Mouse (Mus musculus): ENCODE results near the gene Dxo. TPM values are rescaled to one million over a fixed set of nuclear protein-coding genes. Genes with fewer than 3 reads are reported as not detected.

The Dxo gene
- polyA plus RNA-seq, 1 experiment from 2014 or later: 73.0 TPM

DNA sequence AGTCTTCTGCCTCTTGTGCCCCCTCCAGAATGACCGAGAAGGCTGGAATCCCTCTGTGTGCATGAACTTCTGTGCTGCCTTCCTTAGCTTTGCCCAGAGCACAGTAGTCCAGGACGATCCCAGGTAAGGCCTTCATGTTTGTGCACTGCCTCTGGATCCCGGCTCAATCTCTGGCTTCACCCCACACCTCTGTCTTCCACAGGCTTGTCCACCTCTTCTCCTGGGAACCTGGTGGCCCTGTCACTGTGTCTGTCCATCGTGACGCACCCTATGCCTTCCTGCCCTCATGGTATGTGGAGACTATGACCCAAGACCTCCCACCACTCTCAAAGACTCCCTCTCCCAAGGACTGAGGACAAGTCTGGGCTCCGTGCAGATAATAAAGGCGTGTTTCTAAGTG is 2.0 kb downstream of the Dxo start:
- no peaks in the 10 kb centered on the region for H3K9me3 ChIP-seq (replicated peaks)
- no peak overlapping the region for H3K9ac ChIP-seq
- no peaks in the 10 kb centered on the region for H3K27me3 ChIP-seq
- H3K4me2 ChIP-seq: 0 out of 2 replicates have a peak overlapping the region, but pooled peaks have one; percentile 9
- peaks cover 55% of the 10 kb centered on the region for H3K36me3 ChIP-seq
- peak overlapping the region; percentile 12; the same call in 1 of the 2 replicates for H3K4me3 ChIP-seq (replicated peaks)
- H3K4me1 ChIP-seq: peaks cover 25% of the 10 kb centered on the region
- no peak for ATAC-seq (replicated peaks; ENCODE audit: low FRiP score)
- H3K27ac ChIP-seq: no peak overlapping the region
- 88% methylated on average over 7 of the region's 7 CpGs for WGBS

DNA sequence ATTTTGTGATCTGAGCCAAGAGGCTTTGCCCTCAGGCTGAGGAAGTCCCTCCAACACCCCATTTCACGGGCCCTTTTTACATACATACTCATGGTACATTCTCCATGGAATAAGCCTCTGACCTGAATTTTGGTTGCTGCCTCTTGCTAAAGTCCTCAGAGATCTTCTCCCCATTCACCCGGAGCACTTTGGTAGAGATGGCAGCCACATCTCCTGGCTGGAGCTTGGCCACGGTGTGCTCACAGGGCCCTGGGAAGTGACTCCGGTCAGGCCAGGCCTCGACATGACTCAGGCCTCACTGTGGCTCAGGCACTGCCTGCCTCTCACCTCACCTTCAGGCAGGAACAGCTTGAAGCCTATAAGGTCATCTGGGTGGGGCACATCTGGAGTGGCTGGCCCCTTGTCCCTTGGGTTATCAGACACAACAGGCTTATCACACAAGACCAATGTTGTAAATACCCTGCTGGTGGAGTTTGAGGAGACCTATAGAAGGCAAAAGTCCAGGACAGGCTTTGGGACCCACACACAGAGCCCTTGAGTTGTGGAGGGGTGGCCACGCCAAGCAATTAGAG is 4.0 kb downstream of the Dxo start:
- H3K4me2 ChIP-seq: no peak overlapping the region
- 86% methylated on average over 6 of the region's 6 CpGs for WGBS
- H3K36me3 ChIP-seq: peaks cover 74% of the 10 kb centered on the region
- H3K9me3 ChIP-seq (replicated peaks): no peaks in the 10 kb centered on the region
- H3K27ac ChIP-seq: no peak overlapping the region
- H3K4me3 ChIP-seq (replicated peaks): no peak overlapping the region
- no peak overlapping the region for H3K9ac ChIP-seq
- peaks cover 22% of the 10 kb centered on the region for H3K4me1 ChIP-seq
- no peak for ATAC-seq (replicated peaks; ENCODE audit: low FRiP score)
- H3K27me3 ChIP-seq: no peaks in the 10 kb centered on the region

DNA sequence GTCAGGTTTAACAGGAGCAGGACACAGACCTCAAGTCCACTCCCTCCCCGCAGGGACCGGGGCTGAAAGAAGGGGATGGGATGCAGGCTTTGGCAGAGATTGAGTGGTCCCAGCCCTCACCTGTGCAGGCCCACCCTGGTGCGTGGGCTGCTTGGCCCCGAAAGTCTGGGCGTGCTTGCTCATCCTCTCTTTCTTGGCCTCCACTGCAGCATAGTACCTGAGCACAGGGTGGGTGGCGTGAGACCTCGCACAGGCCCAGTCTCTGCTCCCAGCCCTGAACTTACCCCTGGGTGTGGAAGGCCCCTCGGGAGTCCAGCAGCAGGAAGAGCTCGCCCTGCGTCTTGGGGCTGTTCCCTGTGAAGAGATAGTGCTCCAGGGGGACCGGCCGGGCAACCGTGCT is 8.1 kb downstream of the Dxo start:
- no peak overlapping the region for H3K27ac ChIP-seq
- H3K36me3 ChIP-seq: peaks cover 84% of the 10 kb centered on the region
- no peak overlapping the region for H3K4me3 ChIP-seq (replicated peaks)
- peaks cover 8% of the 10 kb centered on the region for H3K4me1 ChIP-seq
- no peak overlapping the region for H3K9ac ChIP-seq
- 91% methylated on average over 13 of the region's 13 CpGs for WGBS
- no peaks in the 10 kb centered on the region for H3K9me3 ChIP-seq (replicated peaks)
- H3K27me3 ChIP-seq: no peaks in the 10 kb centered on the region
- H3K4me2 ChIP-seq: no peak overlapping the region
- no peak for ATAC-seq (replicated peaks; ENCODE audit: low FRiP score)

DNA sequence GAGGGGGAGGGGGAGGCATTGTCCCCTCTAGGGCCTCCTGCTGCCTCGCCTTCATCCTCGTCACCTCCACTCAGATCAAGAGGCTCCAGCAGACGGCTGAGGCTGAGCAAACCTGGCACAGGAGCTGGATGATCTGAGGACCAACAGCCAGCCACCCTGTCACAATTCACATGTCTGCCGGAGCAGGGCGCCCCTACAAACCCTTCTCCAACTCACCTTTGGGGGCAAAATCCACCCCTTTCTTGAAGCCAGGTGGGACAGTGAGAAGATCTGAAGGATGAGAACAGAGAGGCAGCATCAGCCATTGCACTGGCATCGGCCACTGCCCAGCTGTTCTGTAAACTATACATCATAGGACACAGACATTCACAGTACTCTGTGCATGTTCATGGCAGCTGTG is 10.4 kb downstream of the Dxo start:
- Histone ChIP-seq H3K27ac (no peak overlapping the region), H3K4me2 (no peak overlapping the region), H3K36me3 (peaks cover 68% of the 10 kb centered on the region), H3K4me1 (peaks cover 25% of the 10 kb centered on the region), H3K9me3 (replicated peaks) (no peaks in the 10 kb centered on the region), H3K27me3 (no peaks in the 10 kb centered on the region), H3K4me3 (replicated peaks) (no peak overlapping the region), H3K9ac (no peak overlapping the region)
- 89% methylated on average over 6 of the region's 6 CpGs for WGBS
- no peak for ATAC-seq (replicated peaks; ENCODE audit: low FRiP score)

DNA sequence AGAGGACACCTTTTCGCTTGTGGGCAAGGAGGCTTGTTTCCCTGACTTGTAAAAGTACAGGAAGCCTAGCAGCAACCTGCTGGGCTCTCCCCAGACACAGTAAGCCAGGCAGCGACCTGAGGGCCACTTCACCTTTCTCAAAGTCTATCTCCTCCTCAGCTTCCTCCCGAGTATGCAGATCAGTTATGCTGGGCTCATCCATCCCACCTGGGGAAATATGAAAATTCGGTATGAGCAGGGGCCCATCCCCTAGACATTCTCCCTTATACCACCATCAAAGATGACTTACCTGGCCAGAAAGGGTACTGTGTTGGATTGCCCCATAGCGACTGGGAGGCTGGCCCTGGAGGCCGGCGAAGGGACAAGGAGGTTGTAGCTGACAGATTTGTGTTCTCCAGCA is 10.8 kb downstream of the Dxo start:
- H3K4me1 ChIP-seq: peaks cover 25% of the 10 kb centered on the region
- no peaks in the 10 kb centered on the region for H3K27me3 ChIP-seq
- H3K4me2 ChIP-seq: no peak overlapping the region
- H3K27ac ChIP-seq: no peak overlapping the region
- no peak overlapping the region for H3K9ac ChIP-seq
- no peaks in the 10 kb centered on the region for H3K9me3 ChIP-seq (replicated peaks)
- peaks cover 68% of the 10 kb centered on the region for H3K36me3 ChIP-seq
- no peak overlapping the region for H3K4me3 ChIP-seq (replicated peaks)
- 91% methylated on average over 7 of the region's 7 CpGs for WGBS
- ATAC-seq (replicated peaks; ENCODE audit: low FRiP score): no peak

DNA sequence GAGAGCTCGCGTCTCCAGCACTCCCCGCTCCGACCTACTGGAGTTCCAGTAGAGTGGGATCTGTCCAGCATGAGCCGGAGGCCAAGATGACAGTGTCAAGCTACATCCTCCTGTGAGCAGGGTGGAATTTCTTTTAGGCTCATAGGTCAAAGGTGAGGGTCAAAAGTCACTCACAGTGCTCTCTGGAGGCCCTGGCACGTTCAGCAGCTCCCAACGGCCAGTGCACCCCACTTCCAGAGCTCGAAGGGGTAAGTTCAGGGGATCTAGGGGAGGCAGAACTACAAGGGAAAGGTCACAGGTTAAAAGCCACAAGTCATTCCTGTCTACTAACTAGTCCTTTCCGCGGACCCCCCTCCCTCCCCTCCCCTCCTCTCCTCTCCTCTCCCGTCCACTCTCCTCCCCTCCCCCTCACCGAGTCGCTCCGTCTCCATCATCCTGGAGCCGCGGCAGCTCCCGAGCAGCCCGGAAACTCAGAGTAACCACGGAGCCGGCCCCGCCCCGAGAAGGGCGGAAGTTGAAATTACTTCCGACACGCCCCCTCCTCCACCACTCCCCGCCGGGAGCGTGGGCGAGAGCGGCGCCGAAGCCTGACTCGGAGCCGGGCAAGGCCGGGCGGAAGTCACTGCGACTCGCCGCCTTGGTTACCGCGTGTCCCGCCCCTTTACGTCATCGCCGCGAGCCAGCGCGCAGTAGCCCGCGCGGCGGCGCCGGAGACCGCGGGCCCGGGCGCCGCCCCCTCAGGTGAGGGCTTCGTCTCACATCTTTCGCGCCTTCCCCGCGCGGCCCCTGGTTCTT is 13.1 kb downstream of the Dxo start, which contains the start of the genes Skiv2l and Nelfe:
Gene Skiv2l, minus strand, starts transcription at position 489 of the 795 bp plus-strand sequence.
Gene Nelfe, plus strand, starts transcription at position 670 of the 795 bp plus-strand sequence.
- WGBS: under 1% methylated on average over 65 of the region's 65 CpGs
- Histone ChIP-seq H3K4me2 (peak within 1 kb of the TSS; percentile 87), H3K36me3 (peaks cover 68% of the 10 kb centered on the region), H3K4me1 (peaks cover 25% of the 10 kb centered on the region), H3K4me3 (replicated peaks) (peak within 1 kb of the TSS; percentile 96), H3K27me3 (no peaks in the 10 kb centered on the region), H3K27ac (peak within 1 kb of the TSS; percentile 69), H3K9ac (peak within 1 kb of the TSS; percentile 95), H3K9me3 (replicated peaks) (no peaks in the 10 kb centered on the region)
- peak; percentile 96 for ATAC-seq (replicated peaks; ENCODE audit: low FRiP score)

DNA sequence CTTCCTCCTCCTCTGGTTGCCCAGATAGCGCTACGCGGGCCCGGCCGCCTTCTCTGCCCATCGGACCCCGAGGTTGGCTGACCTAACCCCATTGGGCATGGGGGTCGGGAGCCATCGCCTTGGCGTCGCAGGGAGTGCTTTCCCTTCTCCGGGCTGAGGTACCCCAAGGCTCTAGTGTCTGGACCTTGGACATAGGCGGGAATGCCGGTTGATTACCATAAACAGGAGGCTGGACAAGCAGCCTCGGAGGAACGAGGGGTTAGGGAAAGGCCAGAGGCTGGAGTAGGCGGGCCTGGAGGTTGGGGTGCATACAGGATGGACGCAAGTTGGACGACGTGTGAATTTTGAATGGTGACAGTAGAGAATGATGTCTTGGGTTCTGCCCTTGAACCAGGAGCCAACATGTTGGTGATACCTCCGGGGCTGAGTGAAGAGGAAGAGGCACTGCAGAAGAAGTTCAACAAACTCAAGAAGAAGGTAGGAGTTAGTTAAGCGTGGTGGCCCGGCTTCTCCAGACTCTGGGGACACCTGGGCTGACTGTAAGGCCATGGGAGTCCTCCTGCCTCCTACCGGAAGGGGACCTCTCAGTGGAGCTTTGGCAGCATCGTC is 13.8 kb downstream of the Dxo start:
- H3K4me2 ChIP-seq: peak overlapping the region; percentile 87
- peak; percentile 59 for ATAC-seq (replicated peaks; ENCODE audit: low FRiP score)
- no peaks in the 10 kb centered on the region for H3K27me3 ChIP-seq
- peaks cover 25% of the 10 kb centered on the region for H3K4me1 ChIP-seq
- H3K36me3 ChIP-seq: peaks cover 67% of the 10 kb centered on the region
- H3K9me3 ChIP-seq (replicated peaks): no peaks in the 10 kb centered on the region
- WGBS: 1% methylated on average over 25 of the region's 25 CpGs
- peak overlapping the region; percentile 95 for H3K9ac ChIP-seq
- peak overlapping the region; percentile 69 for H3K27ac ChIP-seq
- peak overlapping the region; percentile 96 for H3K4me3 ChIP-seq (replicated peaks)

DNA sequence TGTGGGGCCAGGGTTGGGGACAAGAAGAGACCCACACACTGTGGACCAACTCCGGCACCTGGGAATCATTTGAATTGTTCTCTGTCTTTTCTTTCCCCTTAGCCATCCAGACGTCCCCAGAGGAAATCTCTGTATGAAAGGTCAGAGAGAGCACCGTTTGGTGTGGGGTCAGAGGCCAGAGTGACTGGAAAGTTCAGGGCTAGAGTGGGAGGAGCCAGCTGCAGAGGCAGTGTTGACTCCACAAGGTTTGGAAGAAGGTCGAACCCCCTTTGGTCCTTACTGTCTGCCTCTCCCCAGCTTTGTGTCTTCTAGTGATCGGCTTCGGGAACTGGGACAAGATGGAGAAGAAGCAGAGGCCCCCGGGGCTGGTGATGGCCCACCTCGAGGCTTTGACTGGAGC is 16.7 kb downstream of the Dxo start:
- Histone ChIP-seq H3K36me3 (peaks cover 56% of the 10 kb centered on the region), H3K4me2 (no peak overlapping the region), H3K27me3 (no peaks in the 10 kb centered on the region), H3K9me3 (replicated peaks) (no peaks in the 10 kb centered on the region), H3K4me1 (peaks cover 25% of the 10 kb centered on the region), H3K4me3 (replicated peaks) (no peak overlapping the region), H3K9ac (no peak overlapping the region), H3K27ac (no peak overlapping the region)
- no peak for ATAC-seq (replicated peaks; ENCODE audit: low FRiP score)
- WGBS: 73% methylated on average over 8 of the region's 8 CpGs

DNA sequence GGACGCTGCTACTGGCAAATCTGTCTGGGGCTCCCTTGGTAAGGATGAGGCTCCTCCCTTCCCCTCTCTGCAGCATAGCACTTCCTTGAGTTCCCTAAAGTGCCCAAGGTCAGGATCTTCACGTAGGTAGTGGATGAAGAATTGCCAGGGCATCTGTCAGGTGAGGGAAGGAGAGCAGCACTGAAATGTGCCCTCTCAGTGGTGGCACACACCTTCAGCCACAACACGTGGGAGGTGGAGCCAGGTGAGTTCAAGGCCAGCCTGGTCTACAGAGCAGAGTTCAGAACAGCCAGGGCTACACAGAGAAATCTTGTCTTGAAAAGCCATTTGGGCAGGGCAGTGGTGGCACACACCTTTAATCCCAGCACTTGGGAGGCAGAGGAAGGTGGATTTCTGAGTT is 17.9 kb downstream of the Dxo start:
- no peaks in the 10 kb centered on the region for H3K27me3 ChIP-seq
- no peak overlapping the region for H3K9ac ChIP-seq
- 80% methylated on average over 3 of the region's 3 CpGs for WGBS
- peaks cover 17% of the 10 kb centered on the region for H3K4me1 ChIP-seq
- no peak overlapping the region for H3K4me3 ChIP-seq (replicated peaks)
- peaks cover 56% of the 10 kb centered on the region for H3K36me3 ChIP-seq
- no peak for ATAC-seq (replicated peaks; ENCODE audit: low FRiP score)
- H3K27ac ChIP-seq: no peak overlapping the region
- H3K9me3 ChIP-seq (replicated peaks): no peaks in the 10 kb centered on the region
- no peak overlapping the region for H3K4me2 ChIP-seq

DNA sequence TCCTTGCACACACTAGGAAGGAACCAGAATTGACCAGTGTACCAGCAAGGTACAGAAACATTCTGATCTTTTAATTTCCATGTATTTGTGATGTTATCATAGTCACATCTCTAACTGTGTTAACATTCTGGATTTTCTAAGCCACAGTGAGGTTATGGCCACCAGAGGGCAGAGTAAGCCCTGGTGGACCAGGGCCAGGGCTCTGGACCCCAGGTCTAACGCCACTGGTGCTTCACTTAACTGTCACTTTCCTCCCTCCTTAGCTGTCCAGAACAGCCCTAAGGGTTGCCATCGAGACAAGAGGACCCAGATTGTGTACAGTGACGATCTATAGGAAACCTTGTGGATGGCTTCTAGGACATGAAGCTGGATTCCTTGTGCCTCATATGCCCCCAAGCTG is 19.0 kb downstream of the Dxo start:
- H3K27me3 ChIP-seq: no peaks in the 10 kb centered on the region
- no peak for ATAC-seq (replicated peaks; ENCODE audit: low FRiP score)
- H3K27ac ChIP-seq: no peak overlapping the region
- H3K36me3 ChIP-seq: peaks cover 56% of the 10 kb centered on the region
- no peak overlapping the region for H3K4me2 ChIP-seq
- H3K9me3 ChIP-seq (replicated peaks): no peaks in the 10 kb centered on the region
- H3K4me1 ChIP-seq: peaks cover 13% of the 10 kb centered on the region
- 42% methylated on average over 3 of the region's 3 CpGs for WGBS
- H3K9ac ChIP-seq: no peak overlapping the region
- no peak overlapping the region for H3K4me3 ChIP-seq (replicated peaks)

DNA sequence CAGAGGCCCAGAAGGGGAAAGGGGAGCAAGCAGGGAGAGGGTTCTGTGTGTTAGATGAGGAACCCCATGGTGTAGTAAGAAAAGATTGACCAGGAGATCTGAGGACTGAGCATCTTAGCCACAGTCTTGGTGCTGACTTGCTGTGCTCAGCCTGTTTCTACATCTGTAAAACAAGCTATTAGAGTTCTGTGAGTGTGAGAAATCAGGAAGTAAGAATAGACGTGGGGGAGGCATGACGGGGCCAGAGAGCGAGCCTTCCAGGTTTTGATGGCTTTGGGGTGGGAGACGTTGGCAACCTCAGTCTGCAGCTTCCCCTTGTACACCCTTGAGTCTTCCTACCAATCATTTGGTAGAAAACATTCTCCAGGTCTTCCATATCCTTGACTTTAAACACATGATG is 21.9 kb downstream of the Dxo start:
- H3K4me3 ChIP-seq (replicated peaks): no peak overlapping the region
- H3K27me3 ChIP-seq: no peaks in the 10 kb centered on the region
- H3K36me3 ChIP-seq: peaks cover 34% of the 10 kb centered on the region
- H3K4me1 ChIP-seq: peaks cover 10% of the 10 kb centered on the region
- H3K9ac ChIP-seq: no peak overlapping the region
- no peak overlapping the region for H3K27ac ChIP-seq
- ATAC-seq (replicated peaks; ENCODE audit: low FRiP score): no peak
- no peak overlapping the region for H3K4me2 ChIP-seq
- WGBS: 57% methylated on average over 4 of the region's 4 CpGs
- no peaks in the 10 kb centered on the region for H3K9me3 ChIP-seq (replicated peaks)

DNA sequence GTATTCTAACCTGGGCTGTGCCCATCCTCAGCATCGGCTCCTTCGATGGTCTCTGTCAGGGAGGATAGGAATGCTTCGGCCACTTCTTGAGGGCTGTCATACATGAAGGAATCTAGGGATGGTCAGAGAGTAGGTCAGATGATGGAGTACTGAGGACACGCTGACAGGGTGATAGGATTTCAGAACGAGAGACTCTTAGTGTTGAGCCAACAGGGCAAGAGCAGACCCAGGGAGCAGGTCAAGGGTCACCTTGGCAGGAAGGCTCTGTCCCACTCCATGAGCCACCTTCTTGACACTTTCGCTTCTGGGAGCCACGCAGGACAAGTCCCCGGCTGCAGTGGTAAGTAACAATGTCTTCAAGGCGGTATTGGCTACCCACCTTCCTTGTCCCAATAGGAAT is 23.7 kb downstream of the Dxo start:
- Histone ChIP-seq H3K4me2 (no peak overlapping the region), H3K27me3 (no peaks in the 10 kb centered on the region), H3K27ac (no peak overlapping the region), H3K9ac (no peak overlapping the region), H3K4me1 (peaks cover 10% of the 10 kb centered on the region), H3K36me3 (peaks cover 16% of the 10 kb centered on the region), H3K4me3 (replicated peaks) (no peak overlapping the region), H3K9me3 (replicated peaks) (no peaks in the 10 kb centered on the region)
- WGBS: 79% methylated on average over 9 of the region's 9 CpGs
- no peak for ATAC-seq (replicated peaks; ENCODE audit: low FRiP score)
